Mouse (Mus musculus): Measurements from ENCODE around the gene Sh3bp5.

DNA sequence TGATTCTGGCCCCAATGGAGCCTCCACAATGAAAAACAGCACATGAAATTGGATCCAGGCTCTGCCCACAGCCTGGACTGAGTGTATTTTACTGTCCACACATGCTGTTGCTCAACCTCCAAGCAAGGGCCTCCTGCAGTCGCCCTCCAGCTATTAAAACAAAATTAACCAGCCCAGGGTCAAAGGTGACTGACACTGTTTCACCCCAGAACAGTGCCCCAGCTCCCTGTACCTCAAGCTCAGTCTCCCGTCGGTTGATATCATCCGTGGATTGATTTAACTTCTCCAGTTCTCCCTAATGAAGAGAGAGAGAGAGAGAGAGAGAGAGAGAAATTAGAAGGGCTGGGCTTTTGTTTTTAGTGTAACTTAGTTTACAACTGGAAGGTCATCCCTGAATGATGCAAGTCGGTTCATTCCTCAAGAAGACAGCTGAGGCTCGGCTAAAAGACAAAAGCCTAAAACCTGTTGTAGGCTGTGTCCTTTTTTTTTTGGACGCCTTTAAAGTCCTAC, 2.0 kb downstream of the Sh3bp5 start:
- no peak for TF ChIP-seq CTCF (IDR thresholded peaks at IDR 0.05)
- no peak for TF ChIP-seq POLR2A (IDR thresholded peaks at IDR 0.05; ENCODE audit: insufficient read depth, low read depth, low read length)

Measured in heart, adult 2 months (tissue).